Mouse (Mus musculus) heart, embryonic 14.5 days (tissue): Measurements from ENCODE around the gene Ptgds. TPM values are rescaled to one million over a fixed set of nuclear protein-coding genes. Genes with fewer than 3 reads are reported as not detected.
A peak's percentile ranks its signal among the peaks of the same experiment; 100 is the strongest.

ENCODE experiments used
- ATAC-seq: fragments of 200-750 bp; cut with Nextera tagmentation; 2 replicates; pipeline ENCODE4 v1.8.0; 2017; ENCODE audit warnings: low read depth, moderate TSS enrichment; ENCODE audit not compliant: insufficient number of reproducible peaks, insufficient read depth, low FRiP score
- H3K27ac ChIP-seq, 2 experiments: fragments of 200-500 bp in 1 of 2; fragments of 300-500 bp in 1 of 2; sonication (generic) in 1 of 2; replicated peaks in 1 of 2; 2 replicates each; pipeline ENCODE4 v1.5.1; 2012 to 2014; ENCODE audit warnings: low read depth in 2 of 2, low read length in 2 of 2, control low read depth in 1 of 2, mild to moderate bottlenecking in 1 of 2, mixed read lengths in 1 of 2; ENCODE audit not compliant: control insufficient read depth in 1 of 2, insufficient read depth in 1 of 2
- H3K27me3 ChIP-seq: fragments of 300-500 bp; sonication (generic); 2 replicates; pipeline ENCODE4 v1.6.1; 2014; ENCODE audit warnings: mild to moderate bottlenecking, low read length, control low read depth; ENCODE audit not compliant: control insufficient read depth, insufficient read depth
- H3K36me3 ChIP-seq: fragments of 300-500 bp; sonication (generic); 2 replicates; pipeline ENCODE4 v1.6.1; 2014; ENCODE audit warnings: mild to moderate bottlenecking, control low read depth, low read length, mixed read lengths; ENCODE audit not compliant: control insufficient read depth, insufficient read depth
- H3K4me1 ChIP-seq, 2 experiments: fragments of 200-500 bp in 1 of 2; fragments of 300-500 bp in 1 of 2; sonication (generic) in 1 of 2; 2 replicates each; pipeline ENCODE4 v1.6.1; 2012 to 2014; ENCODE audit warnings: low read length in 2 of 2, control low read depth in 1 of 2, mixed read lengths in 1 of 2; ENCODE audit not compliant: control insufficient read depth in 2 of 2, insufficient read depth in 2 of 2
- H3K4me2 ChIP-seq: fragments of 300-500 bp; sonication (generic); 2 replicates; pipeline ENCODE4 v1.6.1; 2014; ENCODE audit warnings: mild to moderate bottlenecking, low read length
- H3K4me3 ChIP-seq, 2 experiments: fragments of 200-500 bp in 1 of 2; fragments of 300-500 bp in 1 of 2; sonication (generic) in 1 of 2; 2 replicates each; pipeline ENCODE4 v1.5.1; 2012 to 2014; ENCODE audit warnings: low read length in 2 of 2, mild to moderate bottlenecking in 2 of 2, control low read depth in 1 of 2, low read depth in 1 of 2, moderate library complexity in 1 of 2; ENCODE audit not compliant: control insufficient read depth in 1 of 2, insufficient read depth in 1 of 2
- H3K9ac ChIP-seq: fragments of 300-500 bp; sonication (generic); 2 replicates; pipeline ENCODE4 v1.6.1; 2014; ENCODE audit warnings: mild to moderate bottlenecking, low read length
- H3K9me3 ChIP-seq: fragments of 300-500 bp; sonication (generic); 2 replicates; pipeline ENCODE4 v1.6.1; 2016; ENCODE audit warnings: low read length, control low read depth; ENCODE audit not compliant: control insufficient read depth
- WGBS: fragments of 180-500 bp; shearing (Covaris S2); extraction: QIAGEN DNeasy Blood & Tissue Kit; methylation state at CpG from one replicate; pipeline ENCODE4 v1.1.7; 2014; 5-methylcytosine and 5-hydroxymethylcytosine counted together
- polyA plus RNA-seq: library from polyadenylated mRNA; unstranded; fragments of >200 nt; fragmentation: Nextera tagmentation; extraction: Ambion mirVana; gene quantifications from 2 replicates; pipeline ENCODE4 v1.2.1, GENCODE M21; 2014

Gene Ptgds
- polyA plus RNA-seq, 1 experiment from 2014 or later, result 98.5 TPM

- Histone ChIP-seq H3K4me3 (peak within 1 kb of the TSS; percentile 93 to 98), H3K9ac (peak within 1 kb of the TSS; percentile 98), H3K36me3 (peaks cover 36% of the 10 kb centered on the region), H3K9me3 (no peaks in the 10 kb centered on the region), H3K27ac (peak within 1 kb of the TSS; percentile 76 to 77), H3K4me1 (peaks cover 14 to 19% of the 10 kb centered on the region in 2 experiments), H3K4me2 (peak within 1 kb of the TSS; percentile 98), H3K27me3 (no peaks in the 10 kb centered on the region)
- WGBS, result 73% methylated on average over 20 of the region's 20 CpGs
- no peak for ATAC-seq
Observed at GRCm38 (mm10) chr2:25501593-25502486, 32.0 kb upstream of the Ptgds start, which contains the start of gene C8g. TSS of gene C8g (minus strand) at chr2:25501719.

GRCm38 (mm10) chr2:25500576-25501405 lies 30.9 kb upstream of the Ptgds start, which contains the start of gene Fbxw5:
TSS of gene Fbxw5 (plus strand) at chr2:25500750.
- WGBS, result under 1% methylated on average over 35 of the region's 44 CpGs
- Histone ChIP-seq H3K4me3 (peak within 1 kb of the TSS; percentile 93 to 98), H3K4me2 (peak within 1 kb of the TSS; percentile 98), H3K27ac (peak within 1 kb of the TSS; percentile 76 to 77), H3K27me3 (no peaks in the 10 kb centered on the region), H3K9ac (peak within 1 kb of the TSS; percentile 98), H3K4me1 (peaks cover 14 to 19% of the 10 kb centered on the region in 2 experiments), H3K9me3 (no peaks in the 10 kb centered on the region), H3K36me3 (peaks cover 36% of the 10 kb centered on the region)
- peak; percentile 87 for ATAC-seq

GRCm38 (mm10) chr2:25500071-25500575 lies 30.3 kb upstream of the Ptgds start:
- no peaks in the 10 kb centered on the region for H3K27me3 ChIP-seq
- peaks cover 14 to 19% of the 10 kb centered on the region in 2 experiments for H3K4me1 ChIP-seq
- peak overlapping the region; percentile 75 for H3K4me2 ChIP-seq
- 66% methylated on average over 6 of the region's 6 CpGs for WGBS
- peaks cover 29% of the 10 kb centered on the region for H3K36me3 ChIP-seq
- 0 out of 2 replicates have a peak, but pooled peaks have one; percentile 4 for ATAC-seq
- H3K27ac ChIP-seq, result peak overlapping the region; percentile 66 to 70; a peak in 3 of 4 replicates
- H3K4me3 ChIP-seq, result peak overlapping the region; percentile 47 to 93
- H3K9me3 ChIP-seq, result no peaks in the 10 kb centered on the region
- peak overlapping the region; percentile 98 for H3K9ac ChIP-seq

- Histone ChIP-seq H3K9me3 (no peaks in the 10 kb centered on the region), H3K4me2 (no peak overlapping the region), H3K4me1 (peaks cover 14 to 19% of the 10 kb centered on the region in 2 experiments), H3K36me3 (peaks cover 16% of the 10 kb centered on the region), H3K27ac (no peak overlapping the region), H3K4me3 (no peak overlapping the region), H3K9ac (no peak overlapping the region), H3K27me3 (no peaks in the 10 kb centered on the region)
- 63% methylated on average over 15 of the region's 15 CpGs for WGBS
- ATAC-seq, result no peak
Observed at GRCm38 (mm10) chr2:25498622-25499478, 29.0 kb upstream of the Ptgds start.

- Histone ChIP-seq H3K9ac (no peak overlapping the region), H3K4me3 (no peak overlapping the region), H3K4me1 (peaks cover 14 to 19% of the 10 kb centered on the region in 2 experiments), H3K27ac (no peak overlapping the region), H3K9me3 (no peaks in the 10 kb centered on the region), H3K4me2 (no peak overlapping the region), H3K36me3 (peaks cover 8% of the 10 kb centered on the region), H3K27me3 (no peaks in the 10 kb centered on the region)
- 47% methylated on average over 6 of the region's 6 CpGs for WGBS
- ATAC-seq, result no peak
Observed at GRCm38 (mm10) chr2:25497846-25498575, 28.2 kb upstream of the Ptgds start.

GRCm38 (mm10) chr2:25496462-25496861 lies 26.6 kb upstream of the Ptgds start:
- Histone ChIP-seq H3K27ac (no peak overlapping the region), H3K9ac (no peak overlapping the region), H3K4me2 (no peak overlapping the region), H3K27me3 (no peaks in the 10 kb centered on the region), H3K4me1 (peaks cover 8 to 13% of the 10 kb centered on the region in 2 experiments), H3K9me3 (no peaks in the 10 kb centered on the region), H3K4me3 (no peak overlapping the region), H3K36me3 (no peaks in the 10 kb centered on the region)
- 38% methylated on average over 4 of the region's 4 CpGs for WGBS
- ATAC-seq, result no peak
